Mouse (Mus musculus): ENCODE measurements around the gene Tmprss9. TPM values are rescaled to one million over a fixed set of nuclear protein-coding genes. Genes with fewer than 3 reads are reported as not detected.

Tmprss9 gene
- total RNA-seq (2014; rRNA removed): 0.08 and 0.33 TPM in 2 replicates
- 0.18 and 0.22 TPM in 2 replicates for polyA plus RNA-seq (2015; fragmentation: Nextera tagmentation; extraction: Ambion mirVana)

- ATAC-seq (no peak), DNase-seq (no peak)
- H3K27ac ChIP-seq (ENCODE audit: low read depth, low read length): no peak within 1 kb of the TSS
- 35% methylated on average over 9 of the region's 9 CpGs for WGBS
- H3K27me3 ChIP-seq (ENCODE audit: insufficient read depth, low read length): no peaks in the 10 kb centered on the region
- no peak within 1 kb of the TSS for H3K9ac ChIP-seq
- no peak within 1 kb of the TSS for H3K4me2 ChIP-seq (ENCODE audit: low read depth)
- no peak for TF ChIP-seq CTCF (IDR thresholded peaks at IDR 0.05; ENCODE audit: low read depth)
- no peak within 1 kb of the TSS for H3K4me3 ChIP-seq (ENCODE audit: low read depth, low read length)
- H3K4me1 ChIP-seq (ENCODE audit: insufficient read depth): no peaks in the 10 kb centered on the region
- H3K9me3 ChIP-seq (ENCODE audit: low read length): no peaks in the 10 kb centered on the region
- H3K36me3 ChIP-seq (ENCODE audit: insufficient read depth): peaks cover 11% of the 10 kb centered on the region
Observed at GRCm38 (mm10) chr10:80871581-80871980, at the start of gene Tmprss9. TSS of gene Tmprss9 (plus strand) at chr10:80871848.

GRCm38 (mm10) chr10:80821991-80822390 lies 49.7 kb upstream of the Tmprss9 start:
- peak; percentile 66 for TF ChIP-seq CTCF (IDR thresholded peaks at IDR 0.05; ENCODE audit: low read depth)

GRCm38 (mm10) chr10:80822528-80822927 lies 49.1 kb upstream of the Tmprss9 start:
- no peaks in the 10 kb centered on the region for H3K27me3 ChIP-seq (ENCODE audit: insufficient read depth, low read length)
- no peak overlapping the region for H3K27ac ChIP-seq (ENCODE audit: low read depth, low read length)
- H3K4me2 ChIP-seq (ENCODE audit: low read depth): no peak overlapping the region
- H3K9ac ChIP-seq: no peak overlapping the region
- ATAC-seq: no peak
- 88% methylated on average over 5 of the region's 5 CpGs for WGBS
- no peak for DNase-seq
- H3K9me3 ChIP-seq (ENCODE audit: low read length): no peaks in the 10 kb centered on the region
- TF ChIP-seq CTCF (IDR thresholded peaks at IDR 0.05; ENCODE audit: low read depth): no peak
- H3K36me3 ChIP-seq (ENCODE audit: insufficient read depth): no peaks in the 10 kb centered on the region
- no peak overlapping the region for H3K4me3 ChIP-seq (ENCODE audit: low read depth, low read length)
- no peaks in the 10 kb centered on the region for H3K4me1 ChIP-seq (ENCODE audit: insufficient read depth)

More at GRCm38 (mm10) chr10:80821991-80822390, 49.7 kb upstream of the Tmprss9 start:
- H3K4me2 ChIP-seq (ENCODE audit: low read depth): no peak overlapping the region
- H3K36me3 ChIP-seq (ENCODE audit: insufficient read depth): no peaks in the 10 kb centered on the region
- no peak overlapping the region for H3K27ac ChIP-seq (ENCODE audit: low read depth, low read length)
- no peaks in the 10 kb centered on the region for H3K9me3 ChIP-seq (ENCODE audit: low read length)
- ATAC-seq (no peak), DNase-seq (no peak)
- no peaks in the 10 kb centered on the region for H3K4me1 ChIP-seq (ENCODE audit: insufficient read depth)
- H3K9ac ChIP-seq: no peak overlapping the region
- H3K4me3 ChIP-seq (ENCODE audit: low read depth, low read length): no peak overlapping the region
- WGBS: 39% methylated on average over 2 of the region's 2 CpGs
- H3K27me3 ChIP-seq (ENCODE audit: insufficient read depth, low read length): no peaks in the 10 kb centered on the region

GRCm38 (mm10) chr10:80823316-80823715 lies 48.3 kb upstream of the Tmprss9 start:
- ATAC-seq (no peak), DNase-seq (no peak)
- H3K27ac ChIP-seq (ENCODE audit: low read depth, low read length): no peak overlapping the region
- no peak for TF ChIP-seq CTCF (IDR thresholded peaks at IDR 0.05; ENCODE audit: low read depth)
- H3K36me3 ChIP-seq (ENCODE audit: insufficient read depth): no peaks in the 10 kb centered on the region
- no peaks in the 10 kb centered on the region for H3K4me1 ChIP-seq (ENCODE audit: insufficient read depth)
- no peak overlapping the region for H3K4me2 ChIP-seq (ENCODE audit: low read depth)
- H3K27me3 ChIP-seq (ENCODE audit: insufficient read depth, low read length): no peaks in the 10 kb centered on the region
- H3K9me3 ChIP-seq (ENCODE audit: low read length): no peaks in the 10 kb centered on the region
- WGBS: 78% methylated on average over 1 of the region's 1 CpGs
- H3K9ac ChIP-seq: no peak overlapping the region
- no peak overlapping the region for H3K4me3 ChIP-seq (ENCODE audit: low read depth, low read length)

GRCm38 (mm10) chr10:80823847-80824643 lies 47.6 kb upstream of the Tmprss9 start:
- ATAC-seq: no peak
- H3K4me2 ChIP-seq (ENCODE audit: low read depth): no peak overlapping the region
- H3K27ac ChIP-seq (ENCODE audit: low read depth, low read length): no peak overlapping the region
- H3K4me3 ChIP-seq (ENCODE audit: low read depth, low read length): no peak overlapping the region
- no peak overlapping the region for H3K9ac ChIP-seq
- WGBS: 66% methylated on average over 8 of the region's 8 CpGs
- H3K36me3 ChIP-seq (ENCODE audit: insufficient read depth): peaks cover under 1% of the 10 kb centered on the region; the same call in 1 of the 2 replicates
- no peak for DNase-seq
- H3K27me3 ChIP-seq (ENCODE audit: insufficient read depth, low read length): no peaks in the 10 kb centered on the region
- H3K9me3 ChIP-seq (ENCODE audit: low read length): no peaks in the 10 kb centered on the region
- no peaks in the 10 kb centered on the region for H3K4me1 ChIP-seq (ENCODE audit: insufficient read depth)
- TF ChIP-seq CTCF (IDR thresholded peaks at IDR 0.05; ENCODE audit: low read depth): no peak

GRCm38 (mm10) chr10:80824827-80825226 lies 46.8 kb upstream of the Tmprss9 start:
- Histone ChIP-seq H3K4me3 (ENCODE audit: low read depth, low read length) (no peak overlapping the region), H3K4me2 (ENCODE audit: low read depth) (no peak overlapping the region), H3K27ac (ENCODE audit: low read depth, low read length) (no peak overlapping the region), H3K36me3 (ENCODE audit: insufficient read depth) (peaks cover 9% of the 10 kb centered on the region), H3K9ac (no peak overlapping the region), H3K4me1 (ENCODE audit: insufficient read depth) (no peaks in the 10 kb centered on the region), H3K27me3 (ENCODE audit: insufficient read depth, low read length) (no peaks in the 10 kb centered on the region), H3K9me3 (ENCODE audit: low read length) (no peaks in the 10 kb centered on the region)
- DNase-seq (no peak), ATAC-seq (no peak)
- TF ChIP-seq CTCF (IDR thresholded peaks at IDR 0.05; ENCODE audit: low read depth): no peak
- WGBS: 74% methylated on average over 2 of the region's 2 CpGs
